Mouse (Mus musculus): ENCODE measurements around the gene Zfp606. TPM values are rescaled to one million over a fixed set of nuclear protein-coding genes. Genes with fewer than 3 reads are reported as not detected.
A peak's percentile ranks its signal among the peaks of the same experiment; 100 is the strongest.

The Zfp606 gene
- polyA plus RNA-seq (2015; fragmentation: Nextera tagmentation; extraction: Ambion mirVana) = 15.1 and 15.2 TPM in 2 replicates

DNA sequence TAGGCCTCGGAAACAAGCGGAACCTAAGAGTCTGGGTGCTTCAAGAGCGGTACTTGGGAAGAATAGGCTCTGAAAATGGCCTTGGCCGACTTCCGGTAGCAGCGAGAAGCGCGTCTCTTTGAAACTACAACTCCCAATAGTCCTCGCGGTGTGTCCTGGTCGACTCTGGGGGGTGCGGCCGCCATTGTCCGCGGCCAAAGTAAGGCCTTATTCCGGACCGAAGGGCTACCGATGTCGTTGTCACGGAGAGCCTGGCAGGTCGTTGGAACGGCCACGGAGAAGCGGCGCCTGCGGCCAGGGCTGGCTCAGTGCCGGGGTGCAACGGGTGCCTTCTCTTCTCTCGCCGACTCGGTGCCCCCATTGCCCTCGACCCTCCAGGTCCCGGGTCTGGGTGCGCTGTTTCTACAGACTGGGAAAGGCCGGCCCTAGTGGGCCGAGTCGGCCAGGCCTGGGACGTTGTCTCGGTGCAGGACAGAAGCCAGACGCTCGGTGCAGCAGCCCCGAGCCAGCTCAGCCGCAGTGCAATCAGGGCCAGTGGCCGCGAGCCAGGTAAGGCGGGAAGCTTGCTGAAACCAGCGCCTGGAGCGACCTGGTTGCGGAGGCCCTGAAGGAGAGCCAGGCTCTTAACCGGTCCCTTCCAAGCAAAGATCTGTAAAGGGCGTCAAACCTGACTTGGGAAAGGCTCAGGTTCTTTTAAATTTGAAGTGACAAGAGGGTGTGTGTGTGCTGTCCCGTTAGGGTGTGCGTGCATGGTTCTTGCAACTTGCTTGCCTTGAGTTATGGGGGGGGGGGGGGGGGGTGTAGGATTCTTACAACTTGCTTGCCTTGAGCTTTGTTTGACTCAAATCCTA, at the start of gene Zfp606:
Gene Zfp606 (plus strand): TSS at position 136 of the 851 bp plus-strand sequence.
- under 1% methylated on average over 53 of the region's 53 CpGs for WGBS
- ATAC-seq (replicated peaks; ENCODE audit: extremely low read depth, insufficient read depth, low FRiP score) = peak; percentile 99
- peak within 1 kb of the TSS; percentile 82 for H3K4me3 ChIP-seq (ENCODE audit: low read length)

DNA sequence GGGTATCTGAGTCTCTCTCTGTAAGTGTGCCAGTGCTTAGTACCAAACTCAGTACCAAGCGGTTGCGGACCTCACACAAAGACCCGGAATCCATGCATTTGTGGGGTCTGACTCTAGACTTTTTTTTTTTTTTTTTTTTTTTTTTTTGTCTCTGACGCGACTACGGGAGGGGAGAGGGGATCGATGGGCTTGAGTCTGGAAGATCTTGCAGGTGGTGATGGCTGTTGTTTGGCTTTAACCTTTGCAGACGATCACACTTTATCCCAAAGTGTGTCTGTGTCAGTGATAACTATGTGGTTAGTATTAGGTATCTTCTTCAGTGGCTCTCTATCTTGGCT, 885 bp downstream of the Zfp606 start:
- no peak for ATAC-seq (replicated peaks; ENCODE audit: extremely low read depth, insufficient read depth, low FRiP score)
- peak overlapping the region; percentile 95; the same call in 1 of the 2 replicates for H3K27ac ChIP-seq (ENCODE audit: low read length)

More for the DNA sequence above, at the start of gene Zfp606:
- H3K4me1 ChIP-seq (ENCODE audit: control insufficient read depth, insufficient read depth, low read length) = peaks cover 6% of the 10 kb centered on the region
- no peaks in the 10 kb centered on the region for H3K27me3 ChIP-seq (ENCODE audit: control insufficient read depth, insufficient read depth, low read length)
- peaks cover 32% of the 10 kb centered on the region for H3K36me3 ChIP-seq (ENCODE audit: control insufficient read depth, insufficient read depth)
- H3K9ac ChIP-seq (ENCODE audit: low read length) = peak within 1 kb of the TSS; percentile 98
- H3K27ac ChIP-seq (ENCODE audit: low read length) = peak within 1 kb of the TSS; percentile 95
- peak within 1 kb of the TSS; percentile 78 for H3K4me2 ChIP-seq (ENCODE audit: low read depth, low read length)
- no peaks in the 10 kb centered on the region for H3K9me3 ChIP-seq (replicated peaks; ENCODE audit: control insufficient read depth, low read length)

DNA sequence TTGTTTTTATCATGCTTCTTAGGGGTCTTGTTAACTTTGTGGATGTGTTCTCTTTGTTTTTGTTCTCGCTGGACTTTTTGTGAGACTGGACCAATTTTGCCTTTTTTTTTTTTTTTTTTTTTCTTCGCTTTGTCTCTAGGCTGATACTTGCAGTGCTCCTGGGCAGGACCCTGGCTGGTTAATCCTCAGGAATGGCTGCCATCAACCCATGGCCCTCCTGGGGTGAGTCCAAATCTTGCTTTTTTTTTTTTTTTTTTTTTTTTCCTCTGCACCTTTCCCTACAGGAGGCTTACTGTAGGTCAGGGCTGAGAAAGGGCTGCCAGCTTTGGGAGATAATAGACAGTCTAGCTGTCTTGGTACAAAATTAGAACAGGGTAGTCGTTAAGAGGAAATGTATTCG, 1.4 kb downstream of the Zfp606 start:
- Histone ChIP-seq H3K9ac (ENCODE audit: low read length) (peak overlapping the region; percentile 98; the same call in 1 of the 2 replicates), H3K4me3 (ENCODE audit: low read length) (peak overlapping the region; percentile 82), H3K27ac (ENCODE audit: low read length) (no peak overlapping the region), H3K27me3 (ENCODE audit: control insufficient read depth, insufficient read depth, low read length) (no peaks in the 10 kb centered on the region), H3K4me1 (ENCODE audit: control insufficient read depth, insufficient read depth, low read length) (peaks cover 6% of the 10 kb centered on the region), H3K9me3 (replicated peaks; ENCODE audit: control insufficient read depth, low read length) (no peaks in the 10 kb centered on the region; the same call in 1 of the 2 replicates), H3K4me2 (ENCODE audit: low read depth, low read length) (peak overlapping the region; percentile 78), H3K36me3 (ENCODE audit: control insufficient read depth, insufficient read depth) (peaks cover 44% of the 10 kb centered on the region)
- 66% methylated on average over 4 of the region's 4 CpGs for WGBS
- ATAC-seq (replicated peaks; ENCODE audit: extremely low read depth, insufficient read depth, low FRiP score) = no peak

More for the DNA sequence above, 885 bp downstream of the Zfp606 start:
- peaks cover 6% of the 10 kb centered on the region for H3K4me1 ChIP-seq (ENCODE audit: control insufficient read depth, insufficient read depth, low read length)
- 0% methylated on average over 8 of the region's 8 CpGs for WGBS
- peaks cover 38% of the 10 kb centered on the region for H3K36me3 ChIP-seq (ENCODE audit: control insufficient read depth, insufficient read depth)
- H3K4me3 ChIP-seq (ENCODE audit: low read length) = peak overlapping the region; percentile 82
- H3K27me3 ChIP-seq (ENCODE audit: control insufficient read depth, insufficient read depth, low read length) = no peaks in the 10 kb centered on the region
- H3K4me2 ChIP-seq (ENCODE audit: low read depth, low read length) = peak overlapping the region; percentile 78
- H3K9ac ChIP-seq (ENCODE audit: low read length) = peak overlapping the region; percentile 98
- no peaks in the 10 kb centered on the region for H3K9me3 ChIP-seq (replicated peaks; ENCODE audit: control insufficient read depth, low read length)

DNA sequence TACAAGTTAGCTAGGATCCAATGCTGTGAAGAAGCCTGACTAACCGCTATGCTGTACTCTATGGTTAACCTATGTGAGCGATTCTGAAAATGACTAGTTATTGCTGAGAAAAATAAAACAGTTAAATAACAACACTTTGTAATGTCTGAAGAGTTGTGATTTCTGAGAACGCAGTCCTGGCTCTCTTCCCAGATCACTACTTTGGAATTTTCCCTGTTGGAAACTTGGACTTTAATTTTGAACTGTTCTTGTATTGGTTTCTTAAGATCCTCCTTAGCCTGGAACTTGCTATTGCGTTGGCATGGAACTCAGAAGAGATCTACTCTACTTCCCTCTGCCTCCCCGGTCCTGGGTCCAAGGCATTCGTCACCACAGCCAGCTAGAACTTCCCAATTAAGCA, 5.7 kb downstream of the Zfp606 start:
- Histone ChIP-seq H3K36me3 (ENCODE audit: control insufficient read depth, insufficient read depth) (peaks cover 86% of the 10 kb centered on the region), H3K9ac (ENCODE audit: low read length) (no peak overlapping the region), H3K4me2 (ENCODE audit: low read depth, low read length) (no peak overlapping the region), H3K9me3 (replicated peaks; ENCODE audit: control insufficient read depth, low read length) (peaks cover 23% of the 10 kb centered on the region), H3K27me3 (ENCODE audit: control insufficient read depth, insufficient read depth, low read length) (no peaks in the 10 kb centered on the region), H3K4me1 (ENCODE audit: control insufficient read depth, insufficient read depth, low read length) (peaks cover 6% of the 10 kb centered on the region), H3K27ac (ENCODE audit: low read length) (no peak overlapping the region), H3K4me3 (ENCODE audit: low read length) (no peak overlapping the region)
- no peak for ATAC-seq (replicated peaks; ENCODE audit: extremely low read depth, insufficient read depth, low FRiP score)
- 93% methylated on average over 6 of the region's 6 CpGs for WGBS

DNA sequence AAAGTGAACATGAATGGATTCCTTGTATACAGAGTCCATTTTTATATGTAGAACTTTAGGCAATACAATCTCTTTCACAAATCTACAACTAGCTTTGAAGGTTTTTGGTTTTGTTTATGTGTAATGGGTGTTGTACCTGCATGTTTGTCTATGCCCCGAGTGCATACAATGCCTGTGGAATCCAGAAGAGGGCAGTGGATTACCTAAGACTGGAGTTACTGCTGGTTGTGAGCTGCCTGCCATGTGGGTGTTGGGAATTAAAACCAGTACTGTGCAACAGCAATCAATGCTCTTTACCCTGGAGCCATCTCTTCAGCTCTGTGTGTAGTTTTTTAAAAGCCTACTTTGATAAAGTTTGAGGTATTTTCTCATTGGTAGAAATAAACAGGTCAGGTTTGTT, 7.9 kb downstream of the Zfp606 start:
- Histone ChIP-seq H3K27me3 (ENCODE audit: control insufficient read depth, insufficient read depth, low read length) (no peaks in the 10 kb centered on the region), H3K4me2 (ENCODE audit: low read depth, low read length) (no peak overlapping the region), H3K4me1 (ENCODE audit: control insufficient read depth, insufficient read depth, low read length) (no peaks in the 10 kb centered on the region), H3K4me3 (ENCODE audit: low read length) (no peak overlapping the region), H3K27ac (ENCODE audit: low read length) (no peak overlapping the region), H3K36me3 (ENCODE audit: control insufficient read depth, insufficient read depth) (peaks cover 99% of the 10 kb centered on the region), H3K9me3 (replicated peaks; ENCODE audit: control insufficient read depth, low read length) (peaks cover 43% of the 10 kb centered on the region), H3K9ac (ENCODE audit: low read length) (no peak overlapping the region)
- 89% methylated on average over 1 of the region's 1 CpGs for WGBS
- ATAC-seq (replicated peaks; ENCODE audit: extremely low read depth, insufficient read depth, low FRiP score) = no peak

DNA sequence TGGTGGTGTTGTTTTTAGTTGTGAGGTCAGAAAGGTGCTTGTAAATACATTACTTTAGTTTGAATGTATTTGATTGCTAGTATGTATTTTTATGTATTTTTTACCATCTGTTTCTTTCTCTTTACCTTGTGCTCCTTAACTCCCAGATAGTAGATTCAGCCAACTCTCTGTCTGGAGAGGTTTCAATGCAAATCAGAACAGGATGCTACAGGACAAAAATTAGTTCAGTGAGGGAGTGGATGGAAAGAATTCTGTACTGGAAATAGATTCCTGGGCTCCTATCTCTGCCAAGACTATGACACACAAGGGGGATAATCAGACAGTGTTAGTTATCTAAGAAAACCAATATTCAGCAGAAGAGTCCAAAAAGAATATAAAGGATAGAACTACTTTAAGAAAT, 8.6 kb downstream of the Zfp606 start:
- H3K27me3 ChIP-seq (ENCODE audit: control insufficient read depth, insufficient read depth, low read length) = no peaks in the 10 kb centered on the region
- no peak overlapping the region for H3K27ac ChIP-seq (ENCODE audit: low read length)
- peaks cover 49% of the 10 kb centered on the region for H3K9me3 ChIP-seq (replicated peaks; ENCODE audit: control insufficient read depth, low read length)
- H3K4me1 ChIP-seq (ENCODE audit: control insufficient read depth, insufficient read depth, low read length) = no peaks in the 10 kb centered on the region
- no peak for ATAC-seq (replicated peaks; ENCODE audit: extremely low read depth, insufficient read depth, low FRiP score)
- H3K36me3 ChIP-seq (ENCODE audit: control insufficient read depth, insufficient read depth) = peaks cover 99% of the 10 kb centered on the region
- no peak overlapping the region for H3K4me3 ChIP-seq (ENCODE audit: low read length)
- no peak overlapping the region for H3K4me2 ChIP-seq (ENCODE audit: low read depth, low read length)
- H3K9ac ChIP-seq (ENCODE audit: low read length) = no peak overlapping the region

DNA sequence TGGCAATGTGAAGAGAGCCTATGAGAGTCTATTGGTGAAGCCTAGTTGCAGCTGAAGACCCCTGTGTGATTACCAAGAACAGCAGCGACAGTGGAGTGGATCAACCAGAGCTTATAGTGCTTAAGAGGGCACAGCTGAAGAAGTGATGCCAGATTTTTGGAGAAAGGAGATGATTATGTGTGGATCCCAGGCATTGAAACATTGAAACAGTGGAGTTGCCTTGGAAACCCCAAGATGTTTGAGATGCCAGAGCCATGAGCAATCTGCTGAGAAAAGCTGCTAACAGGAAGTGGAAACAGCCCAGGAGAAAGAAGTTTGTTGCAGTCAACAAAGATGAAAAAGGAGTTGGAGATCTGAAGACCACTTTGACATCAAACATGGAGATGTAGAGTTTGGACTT, 32.8 kb downstream of the Zfp606 start:
- ATAC-seq (replicated peaks; ENCODE audit: extremely low read depth, insufficient read depth, low FRiP score) = no peak
- Histone ChIP-seq H3K9ac (ENCODE audit: low read length) (no peak overlapping the region), H3K27ac (ENCODE audit: low read length) (no peak overlapping the region), H3K36me3 (ENCODE audit: control insufficient read depth, insufficient read depth) (no peaks in the 10 kb centered on the region), H3K27me3 (ENCODE audit: control insufficient read depth, insufficient read depth, low read length) (no peaks in the 10 kb centered on the region), H3K4me3 (ENCODE audit: low read length) (no peak overlapping the region), H3K4me1 (ENCODE audit: control insufficient read depth, insufficient read depth, low read length) (no peaks in the 10 kb centered on the region), H3K4me2 (ENCODE audit: low read depth, low read length) (no peak overlapping the region), H3K9me3 (replicated peaks; ENCODE audit: control insufficient read depth, low read length) (peaks cover 16% of the 10 kb centered on the region; the same call in 1 of the 2 replicates)
- 62% methylated on average over 1 of the region's 1 CpGs for WGBS

DNA sequence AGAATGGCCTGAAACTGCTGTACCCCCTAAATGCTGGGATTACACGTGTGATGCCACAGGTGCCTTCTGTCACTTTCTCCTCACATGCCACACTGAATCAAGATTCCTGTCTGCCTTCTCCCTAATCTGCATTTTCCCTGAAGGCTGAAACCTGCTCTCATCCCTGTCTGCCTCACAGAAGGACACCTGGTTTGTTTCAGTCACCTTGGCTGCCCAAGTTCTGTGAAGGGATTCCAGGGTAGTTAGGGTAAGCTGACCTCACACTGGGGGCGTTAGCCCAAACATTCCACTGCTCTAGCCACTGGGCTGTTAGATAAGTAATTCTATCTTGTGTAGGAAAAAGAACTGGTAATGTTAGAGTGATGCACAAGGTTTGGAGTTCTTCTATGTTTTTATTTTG, 34.1 kb downstream of the Zfp606 start, which contains the start of gene 2900092C05Rik:
Gene 2900092C05Rik (plus strand): TSS at position 301 of the 400 bp plus-strand sequence.
- no peak within 1 kb of the TSS for H3K27ac ChIP-seq (ENCODE audit: low read length)
- H3K27me3 ChIP-seq (ENCODE audit: control insufficient read depth, insufficient read depth, low read length) = no peaks in the 10 kb centered on the region
- no peak within 1 kb of the TSS for H3K9ac ChIP-seq (ENCODE audit: low read length)
- no peak within 1 kb of the TSS for H3K4me3 ChIP-seq (ENCODE audit: low read length)
- no peaks in the 10 kb centered on the region for H3K4me1 ChIP-seq (ENCODE audit: control insufficient read depth, insufficient read depth, low read length)
- 43% methylated on average over 2 of the region's 2 CpGs for WGBS
- no peak for ATAC-seq (replicated peaks; ENCODE audit: extremely low read depth, insufficient read depth, low FRiP score)
- peaks cover 16% of the 10 kb centered on the region; the same call in 1 of the 2 replicates for H3K9me3 ChIP-seq (replicated peaks; ENCODE audit: control insufficient read depth, low read length)
- H3K36me3 ChIP-seq (ENCODE audit: control insufficient read depth, insufficient read depth) = no peaks in the 10 kb centered on the region
- H3K4me2 ChIP-seq (ENCODE audit: low read depth, low read length) = no peak within 1 kb of the TSS
